Mouse (Mus musculus) liver, embryonic 18 days (tissue): Measurements from ENCODE around the gene Hnrnpk. TPM values are rescaled to one million over a fixed set of nuclear protein-coding genes. Genes with fewer than 3 reads are reported as not detected.

Source experiments
- polyA plus RNA-seq: library from polyadenylated mRNA; depleted of rRNA; stranded (reverse); fragments of >200 nt; gene quantifications from 2 replicates; pipeline ENCODE4 v1.2.3, GENCODE M21; 2012; rRNA removed

Gene Hnrnpk
- polyA plus RNA-seq, result 252 and 256 TPM in 2 replicates

DNA sequence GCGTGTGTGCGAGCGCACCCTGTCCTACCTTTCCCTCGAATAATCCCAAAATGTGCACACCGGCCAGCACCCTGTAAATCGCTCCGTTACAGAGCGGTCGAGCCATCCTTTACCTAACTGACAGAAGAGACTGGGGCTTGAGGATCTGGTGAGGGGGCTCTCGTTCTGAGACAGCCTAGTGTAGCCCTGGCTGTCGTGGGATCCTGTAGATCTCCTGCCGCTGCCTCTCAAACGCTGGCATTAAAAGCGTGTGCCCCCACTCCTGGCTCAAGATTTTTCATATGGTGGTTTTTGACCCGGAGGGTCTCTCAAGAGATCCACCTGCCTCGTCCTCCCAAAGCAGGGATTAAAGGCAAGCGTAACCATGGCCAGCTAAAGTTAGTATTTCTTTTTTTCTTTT lies at the start of gene Hnrnpk:
TSS of gene Hnrnpk (minus strand) at position 101 of the 400 bp plus-strand sequence.

DNA sequence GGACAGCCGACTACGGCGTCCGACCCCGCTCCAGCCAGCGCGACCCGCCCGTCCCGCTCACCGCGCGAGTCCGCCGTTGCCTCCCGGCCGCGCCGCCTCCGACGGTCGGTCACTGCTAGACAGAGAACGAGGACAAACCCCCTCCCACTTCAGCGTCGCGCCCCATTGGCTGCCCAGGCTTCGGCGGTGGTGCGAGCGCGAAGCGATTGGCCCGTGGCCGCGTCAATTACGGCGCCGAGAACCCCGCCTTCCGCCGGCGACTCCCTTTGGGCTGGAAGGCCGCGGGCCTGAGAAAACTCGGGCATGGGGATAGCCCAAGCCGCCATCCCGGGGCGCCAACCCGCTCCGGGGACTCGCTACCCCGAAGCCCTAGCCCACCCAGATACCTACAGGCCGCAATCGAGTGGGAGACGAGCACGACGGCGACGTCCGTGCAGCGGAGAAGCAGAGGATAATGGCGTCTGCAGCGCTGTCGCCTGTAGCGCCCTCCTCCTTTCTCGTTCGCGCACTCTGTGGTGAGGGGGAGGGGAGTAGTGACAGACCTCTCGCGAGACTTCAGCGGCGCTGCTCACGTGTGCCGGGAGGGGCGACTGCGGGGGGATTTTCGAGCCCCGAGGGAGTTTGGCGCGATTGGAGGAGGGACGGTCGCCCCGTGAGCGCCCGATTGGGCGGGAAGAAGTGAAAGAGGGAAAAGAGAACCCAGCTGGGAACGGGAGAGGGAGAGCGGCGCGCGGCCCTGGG lies 970 bp downstream of the Hnrnpk start, which contains the start of gene Rmi1:
TSS of gene Rmi1 (plus strand) at position 246 of the 741 bp plus-strand sequence.

DNA sequence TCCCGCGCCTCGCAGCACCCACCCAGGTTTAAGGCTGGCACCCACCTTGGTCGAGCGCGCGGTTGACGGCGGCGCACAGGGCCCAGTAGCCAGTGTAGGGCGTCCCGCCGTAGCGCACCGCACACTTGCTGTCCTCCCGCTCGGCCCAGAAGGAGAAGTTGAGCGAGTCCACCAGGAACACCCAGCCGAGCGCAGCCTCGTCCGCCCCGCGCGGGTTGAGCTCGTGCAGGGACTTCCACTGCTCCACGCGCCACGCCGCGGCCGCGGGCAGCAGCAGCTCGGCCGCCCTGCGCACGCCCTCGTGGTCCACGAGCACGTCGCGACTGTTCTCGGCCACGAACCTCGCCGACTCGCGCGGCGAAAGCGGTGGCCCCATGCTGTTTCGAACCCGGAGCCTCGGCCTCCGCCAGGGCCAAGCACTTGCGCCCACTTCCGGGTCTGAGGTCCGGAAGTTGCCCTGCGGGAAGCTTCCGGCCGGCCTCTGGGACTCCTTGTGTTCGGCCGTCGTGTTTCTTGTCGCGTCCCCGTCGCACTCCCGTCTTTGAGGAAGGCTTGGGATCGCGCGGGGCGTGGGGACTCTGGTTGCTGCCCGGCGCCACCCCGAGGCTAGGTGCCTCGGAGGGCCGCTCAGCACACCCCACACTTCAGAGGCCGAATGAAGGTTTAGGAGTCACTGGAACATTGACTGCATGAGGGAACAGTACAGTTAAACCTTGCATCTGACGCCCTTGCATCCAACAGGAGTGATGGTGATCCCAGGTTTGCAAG lies 18.2 kb downstream of the Hnrnpk start, which contains the start of gene 2210016F16Rik:
TSS of gene 2210016F16Rik (minus strand) at position 447 of the 768 bp plus-strand sequence.

DNA sequence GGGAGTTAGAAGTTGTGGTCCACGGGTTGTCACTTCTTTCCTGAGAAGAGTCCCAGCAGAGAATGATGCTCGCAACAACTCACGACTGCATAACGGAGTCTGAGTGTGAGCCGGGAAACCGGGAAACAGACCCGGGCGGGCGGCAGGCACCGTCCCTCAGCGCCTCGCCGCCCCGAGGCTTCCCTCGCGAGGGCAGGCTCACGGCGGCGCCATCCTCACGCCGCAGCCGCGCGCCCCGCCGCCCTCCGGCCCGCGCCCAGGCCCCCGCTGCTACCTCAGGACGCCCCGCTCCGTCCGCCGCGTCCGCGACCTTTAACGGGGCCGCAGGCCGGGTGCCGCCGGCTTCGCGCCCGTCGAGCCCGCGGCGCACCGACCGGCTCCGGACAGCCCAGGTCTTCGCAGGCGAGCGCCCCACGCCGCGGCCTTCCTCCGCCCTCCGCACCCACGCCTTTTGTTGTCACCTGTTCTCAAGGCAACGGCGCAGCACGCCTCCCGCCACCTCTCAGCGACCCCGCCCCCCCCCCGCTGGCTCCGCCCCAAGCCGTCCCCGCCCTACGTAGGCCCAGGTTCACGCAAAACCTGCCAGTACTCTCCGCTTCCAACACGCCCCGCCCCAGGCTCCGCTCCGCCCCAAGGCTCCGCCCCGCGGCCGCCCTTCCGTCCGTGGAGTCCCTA lies 44.4 kb downstream of the Hnrnpk start, which contains the start of gene Kif27:
TSS of gene Kif27 (minus strand) at position 494 of the 675 bp plus-strand sequence.

Other genes with a start within 250 kb of the Hnrnpk start
- gene Idnk, start 245.7 kb downstream of the Hnrnpk start, polyA plus RNA-seq, result 12.9 and 13.3 TPM in 2 replicates
- 39.5 and 41.0 TPM in 2 replicates for gene Ubqln1, start 187.7 kb downstream of the Hnrnpk start, polyA plus RNA-seq
- gene Gkap1, start 127.6 kb downstream of the Hnrnpk start, polyA plus RNA-seq, result 6.8 and 8.0 TPM in 2 replicates
- 0.10 TPM in 2 replicates for gene Kif27, start 44.2 kb downstream of the Hnrnpk start, polyA plus RNA-seq
- 9.7 and 10.2 TPM in 2 replicates for gene 2210016F16Rik, start 18.1 kb downstream of the Hnrnpk start, polyA plus RNA-seq
- gene Rmi1, start 1.1 kb downstream of the Hnrnpk start, polyA plus RNA-seq, result 6.1 and 6.6 TPM in 2 replicates
- 0.02 and 0.03 TPM in 2 replicates for gene Slc28a3, start 207.5 kb upstream of the Hnrnpk start, polyA plus RNA-seq